Mouse (Mus musculus) CH12.LX (cell line): ENCODE results near the gene Gm11939.
"Not testable (repeated sequence)": the region's sequence is repeated elsewhere in the genome, so short reads cannot be mapped to it uniquely, and the experiment has no call there.

Experiments used
- BHLHE40 ChIP-seq: IDR thresholded peaks from 2 replicates; pipeline ENCODE4 v1.6.1; 2011; ENCODE audit warnings: mild to moderate bottlenecking, low read depth, low read length, improper control_type of control experiment
- CTCF ChIP-seq, 2 experiments: IDR thresholded peaks in 1 of 2; conservative IDR thresholded peaks in 1 of 2; 2 replicates each; pipeline ENCODE4 v1.5.1; 2011 to 2012; ENCODE audit warnings: low read depth in 2 of 2, low read length in 2 of 2, improper control_type of control experiment in 1 of 2, inconsistent platforms in 1 of 2, mild to moderate bottlenecking in 1 of 2, moderate library complexity in 1 of 2
- ELF1 ChIP-seq: IDR thresholded peaks from 2 replicates; pipeline ENCODE4 v1.6.1; 2014; ENCODE audit warnings: low read depth, mild to moderate bottlenecking, inconsistent platforms, low read length, improper control_type of control experiment
- EP300 ChIP-seq: IDR thresholded peaks from 2 replicates; pipeline ENCODE4 v1.6.1; 2011; ENCODE audit warnings: low read length, improper control_type of control experiment
- HCFC1 ChIP-seq: IDR thresholded peaks from 2 replicates; pipeline ENCODE4 v1.6.1; 2012; ENCODE audit warnings: low read depth, mild to moderate bottlenecking, inconsistent platforms, low read length, improper control_type of control experiment
- MXI1 ChIP-seq: IDR thresholded peaks from 2 replicates; pipeline ENCODE4 v1.6.1; 2011; ENCODE audit warnings: mild to moderate bottlenecking, low read depth, low read length, improper control_type of control experiment
- NELFE ChIP-seq: IDR thresholded peaks from 2 replicates; pipeline ENCODE4 v1.6.1; 2011; ENCODE audit warnings: low read depth, low read length, improper control_type of control experiment
- POLR2A ChIP-seq: IDR thresholded peaks from 2 replicates; pipeline ENCODE4 v1.6.1; 2011; ENCODE audit warnings: low read depth, mild to moderate bottlenecking, improper control_type of control experiment, low read length
- POLR2AphosphoS2 ChIP-seq: IDR thresholded peaks from 2 replicates; pipeline ENCODE4 v1.6.1; 2011; ENCODE audit warnings: low read depth, low read length, improper control_type of control experiment
- UBTF ChIP-seq: IDR thresholded peaks from 2 replicates; pipeline ENCODE4 v1.6.1; 2012; ENCODE audit warnings: low read depth, mild to moderate bottlenecking, inconsistent platforms, low read length, improper control_type of control experiment, moderate library complexity
- ZC3H11A ChIP-seq: IDR thresholded peaks from 2 replicates; pipeline ENCODE4 v1.6.1; 2012; ENCODE audit warnings: low read depth, mild to moderate bottlenecking, inconsistent platforms, low read length, improper control_type of control experiment
- ZNF384 ChIP-seq: IDR thresholded peaks from 2 replicates; pipeline ENCODE4 v1.6.1; 2012; ENCODE audit warnings: low read depth, low read length, improper control_type of control experiment, inconsistent platforms

- TF ChIP-seq ZC3H11A; NELFE; CTCF (conservative IDR thresholded peaks at IDR 0.05 in 1 of 2, IDR thresholded peaks at IDR 0.05 in 1 of 2; ENCODE audit: low read depth in 2 of 2, low read length in 2 of 2); ZNF384; BHLHE40; UBTF; POLR2A; POLR2AphosphoS2; HCFC1; EP300; ELF1; MXI1: not testable (repeated sequence)
Observed at GRCm38 (mm10) chr11:99603208-99603607, 43.9 kb upstream of the Gm11939 start, which contains the start of gene Gm11938.
